Mouse (Mus musculus) megakaryocyte, embryonic 14.5 days (primary cell): ENCODE results near the gene Gchfr. TPM values are rescaled to one million over a fixed set of nuclear protein-coding genes. Genes with fewer than 3 reads are reported as not detected.

Source experiments
- H3K27me3 ChIP-seq: replicated peaks from 2 replicates; pipeline ENCODE3; 2012; ENCODE audit warnings: inconsistent platforms
- H3K36me3 ChIP-seq: replicated peaks from 2 replicates; pipeline ENCODE3; 2012; ENCODE audit warnings: low read length, inconsistent platforms, mixed read lengths
- H3K4me1 ChIP-seq: 2 replicates; pipeline ENCODE4 v1.6.1; 2012; ENCODE audit warnings: inconsistent platforms
- H3K4me3 ChIP-seq: replicated peaks from 2 replicates; pipeline ENCODE3; 2012; ENCODE audit warnings: moderate library complexity, mild to moderate bottlenecking, inconsistent platforms
- H3K9me3 ChIP-seq: 2 replicates; pipeline ENCODE4 v1.6.1; 2012; ENCODE audit warnings: inconsistent platforms
- FLI1 ChIP-seq: IDR thresholded peaks from 2 replicates; pipeline ENCODE4 v1.6.1; 2012; ENCODE audit warnings: low read length, inconsistent platforms, mixed read lengths
- GATA1 ChIP-seq: IDR thresholded peaks from 3 replicates; pipeline ENCODE4 v1.6.1; 2012; ENCODE audit warnings: mixed read lengths, low read length, inconsistent platforms, borderline replicate concordance
- polyA plus RNA-seq: library from polyadenylated mRNA; stranded (reverse); fragments of >175 nt; gene quantifications from 2 replicates; pipeline ENCODE4 v1.2.3, GENCODE M21; 2012; ENCODE audit warnings: low replicate concordance; ENCODE audit not compliant: insufficient read depth

The Gchfr gene
- polyA plus RNA-seq, 1 experiment, result 35.5 TPM

GRCm38 (mm10) chr2:119196316-119197108, 28.9 kb downstream of the Gchfr start:
- no peak overlapping the region for H3K4me3 ChIP-seq
- H3K9me3 ChIP-seq, result no peaks in the 10 kb centered on the region
- peaks cover 20% of the 10 kb centered on the region for H3K4me1 ChIP-seq
- H3K27me3 ChIP-seq, result peaks cover 6% of the 10 kb centered on the region
- H3K36me3 ChIP-seq, result no peaks in the 10 kb centered on the region
- TF ChIP-seq FLI1 (no peak), GATA1 (no peak)

- Histone ChIP-seq H3K4me1 (peaks cover 20% of the 10 kb centered on the region), H3K9me3 (no peaks in the 10 kb centered on the region), H3K36me3 (no peaks in the 10 kb centered on the region), H3K4me3 (no peak overlapping the region), H3K27me3 (peaks cover 6% of the 10 kb centered on the region)
- no peak for TF ChIP-seq FLI1
- TF ChIP-seq GATA1, result no peak
Observed at GRCm38 (mm10) chr2:119197493-119197892, 29.9 kb downstream of the Gchfr start.

DNA sequence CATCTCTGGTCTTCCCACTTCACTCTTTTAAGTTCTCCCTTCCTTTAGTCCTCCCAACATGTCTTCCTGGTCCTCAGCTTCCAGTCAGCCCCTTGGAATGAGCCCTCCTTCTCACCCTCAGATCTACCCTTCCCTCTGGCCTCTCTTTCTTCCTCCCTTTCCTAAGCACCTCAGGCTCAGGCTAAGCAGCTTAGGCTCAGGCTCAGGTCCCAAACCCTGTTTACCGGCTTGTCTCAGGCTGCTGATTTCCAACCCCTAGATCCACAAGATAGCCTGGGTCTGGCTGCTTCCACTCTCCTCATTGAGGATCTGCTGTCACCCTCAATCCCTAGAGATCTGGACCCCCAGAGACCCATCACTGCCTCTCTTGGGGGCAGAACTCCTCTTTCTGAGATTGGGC, 30.5 kb downstream of the Gchfr start:
- Histone ChIP-seq H3K4me1 (peaks cover 20% of the 10 kb centered on the region), H3K4me3 (no peak overlapping the region), H3K27me3 (peaks cover 6% of the 10 kb centered on the region), H3K9me3 (no peaks in the 10 kb centered on the region), H3K36me3 (no peaks in the 10 kb centered on the region)
- no peak for TF ChIP-seq GATA1
- no peak for TF ChIP-seq FLI1

DNA sequence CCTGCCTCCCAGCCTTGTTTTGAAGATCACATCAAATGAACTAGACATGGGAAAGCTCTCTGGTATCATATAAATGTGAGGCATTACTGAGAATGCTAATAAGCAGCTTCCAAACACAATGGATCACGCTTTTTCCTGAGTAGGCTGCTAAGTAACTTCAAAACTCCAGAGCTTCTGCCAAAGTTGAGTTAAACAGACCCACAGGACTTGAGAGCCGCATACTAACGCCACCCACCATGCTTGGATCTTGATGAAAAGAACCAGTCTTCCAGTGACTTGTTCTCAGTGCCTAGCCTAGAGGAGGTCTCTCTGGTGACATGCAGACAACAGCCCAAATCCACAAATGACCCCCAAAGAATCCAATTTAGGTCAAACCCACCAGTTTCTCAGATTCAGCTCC, 31.4 kb downstream of the Gchfr start:
- H3K36me3 ChIP-seq, result no peaks in the 10 kb centered on the region
- peaks cover 6% of the 10 kb centered on the region for H3K27me3 ChIP-seq
- no peak overlapping the region for H3K4me3 ChIP-seq
- H3K4me1 ChIP-seq, result peaks cover 23% of the 10 kb centered on the region
- no peaks in the 10 kb centered on the region for H3K9me3 ChIP-seq
- no peak for TF ChIP-seq FLI1
- TF ChIP-seq GATA1, result no peak

GRCm38 (mm10) chr2:119202914-119203453, 35.4 kb downstream of the Gchfr start:
- no peaks in the 10 kb centered on the region for H3K9me3 ChIP-seq
- peaks cover 4% of the 10 kb centered on the region for H3K27me3 ChIP-seq

DNA sequence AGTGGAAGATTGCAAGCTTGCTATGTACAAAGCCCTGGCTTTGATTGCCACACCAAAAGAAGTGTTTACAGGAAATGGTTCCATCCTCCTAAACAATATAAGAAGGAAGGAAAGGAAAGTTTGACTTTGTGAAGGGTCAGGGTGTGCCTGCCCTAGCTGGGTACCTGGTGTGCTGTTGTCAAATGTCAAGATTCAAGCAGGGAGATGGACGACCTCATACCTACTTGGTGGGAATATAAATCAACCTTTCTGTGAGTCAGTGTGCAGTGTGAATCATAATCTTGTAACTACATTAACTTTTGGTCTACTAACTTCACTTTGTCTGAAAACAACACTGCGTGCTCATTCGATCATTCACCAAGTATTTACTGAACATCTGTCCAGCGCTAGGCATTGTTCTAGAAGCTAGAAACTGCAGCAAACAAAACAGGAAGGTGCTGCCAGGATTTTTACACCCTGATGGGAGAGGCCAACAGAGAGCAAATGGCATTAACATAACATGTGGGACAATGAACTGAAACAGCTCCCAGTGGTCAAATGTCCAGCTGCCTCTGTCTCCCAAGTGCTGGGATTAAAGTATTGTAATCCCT, 36.4 kb downstream of the Gchfr start:
- TF ChIP-seq FLI1 (no peak), GATA1 (no peak)
- Histone ChIP-seq H3K36me3 (no peaks in the 10 kb centered on the region), H3K9me3 (no peaks in the 10 kb centered on the region), H3K27me3 (peaks cover 2% of the 10 kb centered on the region), H3K4me1 (peaks cover 18% of the 10 kb centered on the region), H3K4me3 (no peak overlapping the region)

More at GRCm38 (mm10) chr2:119202914-119203453, 35.4 kb downstream of the Gchfr start:
- no peak for TF ChIP-seq FLI1
- TF ChIP-seq GATA1, result no peak
- H3K4me1 ChIP-seq, result peaks cover 19% of the 10 kb centered on the region
- H3K4me3 ChIP-seq, result no peak overlapping the region
- no peaks in the 10 kb centered on the region for H3K36me3 ChIP-seq

DNA sequence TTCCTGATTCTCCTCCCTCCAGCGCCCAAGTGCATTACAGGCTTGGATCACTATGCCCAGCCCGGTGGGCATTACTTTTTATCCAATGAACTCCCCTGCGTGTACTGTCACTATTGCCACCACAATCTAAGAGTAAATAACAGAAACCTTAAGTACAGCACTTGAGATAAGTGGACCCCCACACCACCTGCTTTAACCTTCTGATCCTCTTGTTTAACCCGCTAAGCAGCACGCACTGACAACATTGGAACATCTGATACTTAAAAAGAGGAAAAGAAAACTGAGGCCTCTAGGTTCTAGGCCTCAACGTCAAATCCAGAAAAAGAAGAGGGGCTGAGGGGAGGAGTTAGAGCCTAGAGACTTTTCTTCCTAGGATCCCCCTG, 40.4 kb downstream of the Gchfr start:
- peak overlapping the region; percentile 99 for H3K4me3 ChIP-seq
- peaks cover 28% of the 10 kb centered on the region for H3K36me3 ChIP-seq
- H3K27me3 ChIP-seq, result no peaks in the 10 kb centered on the region
- TF ChIP-seq GATA1, result no peak
- TF ChIP-seq FLI1, result no peak
- H3K4me1 ChIP-seq, result peaks cover 33% of the 10 kb centered on the region
- no peaks in the 10 kb centered on the region for H3K9me3 ChIP-seq

DNA sequence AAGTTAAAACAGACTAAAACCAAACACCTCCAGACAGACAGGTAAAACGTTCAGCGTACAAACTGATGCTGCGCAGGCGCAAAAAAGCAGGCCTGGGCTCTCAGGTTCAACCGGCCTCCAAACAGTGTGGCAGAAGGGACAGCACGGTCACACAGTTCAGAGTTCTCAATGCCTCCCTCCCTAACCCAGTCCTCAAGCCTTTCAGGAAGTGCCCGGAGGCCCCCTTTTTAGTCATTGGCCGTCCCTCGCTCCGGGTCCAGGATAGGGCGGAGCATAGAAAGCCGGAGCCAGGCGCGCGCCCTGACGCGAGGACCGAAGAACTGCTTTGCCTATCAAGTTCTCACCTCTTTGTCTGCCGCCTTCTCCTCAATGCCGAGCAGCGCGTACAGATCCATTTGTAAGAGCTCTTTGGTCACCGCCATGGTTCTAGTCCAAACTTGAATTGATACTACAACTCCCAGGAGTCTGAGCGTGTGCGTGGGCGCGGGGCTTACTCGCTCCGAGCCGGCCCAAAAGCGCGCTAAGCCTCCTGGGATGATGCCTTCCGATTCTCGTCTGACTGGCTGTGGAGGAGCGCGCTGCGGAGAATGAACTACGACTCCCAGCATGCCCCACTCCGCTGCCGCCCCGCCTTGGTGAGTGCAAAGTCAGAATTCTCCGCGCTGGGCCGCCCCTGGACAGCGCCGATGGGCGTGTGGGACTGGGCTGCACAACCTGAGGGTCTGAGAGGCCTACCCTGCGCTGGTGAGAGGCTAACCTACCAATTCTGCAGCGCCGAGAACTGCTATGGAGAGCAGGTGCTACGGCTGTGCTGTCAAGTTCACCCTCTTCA, 41.0 kb downstream of the Gchfr start, which contains the start of the genes Zfyve19 and Dnajc17:
Zfyve19 (plus strand) TSS at position 274 of the 832 bp plus-strand sequence.
Dnajc17 (minus strand) TSS at position 452 of the 832 bp plus-strand sequence.
- peak within 1 kb of the TSS; percentile 99 for H3K4me3 ChIP-seq
- H3K4me1 ChIP-seq, result peaks cover 33% of the 10 kb centered on the region
- no peaks in the 10 kb centered on the region for H3K27me3 ChIP-seq
- no peaks in the 10 kb centered on the region for H3K9me3 ChIP-seq
- H3K36me3 ChIP-seq, result peaks cover 34% of the 10 kb centered on the region
- no peak for TF ChIP-seq FLI1
- TF ChIP-seq GATA1, result no peak

GRCm38 (mm10) chr2:119209176-119209507, 41.6 kb downstream of the Gchfr start:
- peaks cover 39% of the 10 kb centered on the region for H3K36me3 ChIP-seq
- H3K4me3 ChIP-seq, result peak overlapping the region; percentile 99
- no peaks in the 10 kb centered on the region for H3K9me3 ChIP-seq
- H3K4me1 ChIP-seq, result peaks cover 27% of the 10 kb centered on the region
- no peaks in the 10 kb centered on the region for H3K27me3 ChIP-seq
- no peak for TF ChIP-seq FLI1
- TF ChIP-seq GATA1, result no peak

Other genes starting within 250 kb of the Gchfr start
- gene Chst14, start 241.3 kb upstream of the Gchfr start, polyA plus RNA-seq, result 0.81 and 2.1 TPM in 2 replicates
- 11.1 and 12.4 TPM in 2 replicates for gene Ccdc32, start 138.4 kb upstream of the Gchfr start, polyA plus RNA-seq
- 0.67 and 1.8 TPM in 2 replicates for gene Rpusd2, start 133.0 kb upstream of the Gchfr start, polyA plus RNA-seq
- gene Knl1, start 120.7 kb upstream of the Gchfr start, polyA plus RNA-seq, result 0.47 and 1.4 TPM in 2 replicates
- 6.1 and 6.4 TPM in 2 replicates for gene Rad51, start 55.0 kb upstream of the Gchfr start, polyA plus RNA-seq
- gene Rmdn3, start 10.7 kb upstream of the Gchfr start, polyA plus RNA-seq, result 4.6 and 12.9 TPM in 2 replicates
- gene Gm14137, start 6.7 kb downstream of the Gchfr start, polyA plus RNA-seq, result not detected in 2 replicates
- gene Zfyve19, start 40.8 kb downstream of the Gchfr start, polyA plus RNA-seq, result 2.9 and 19.5 TPM in 2 replicates
- 2.4 and 23.7 TPM in 2 replicates for gene Dnajc17, start 41.0 kb downstream of the Gchfr start, polyA plus RNA-seq
- not detected in 2 replicates for gene Ppp1r14d, start 62.1 kb downstream of the Gchfr start, polyA plus RNA-seq
- not detected in 2 replicates for gene Spint1, start 69.6 kb downstream of the Gchfr start, polyA plus RNA-seq
- gene Rhov, start 103.5 kb downstream of the Gchfr start, polyA plus RNA-seq, result 1.9 TPM in 1 of 2 replicates, not detected in the other
- gene Vps18, start 121.0 kb downstream of the Gchfr start, polyA plus RNA-seq, result 8.8 and 11.1 TPM in 2 replicates
- gene Dll4, start 158.0 kb downstream of the Gchfr start, polyA plus RNA-seq, result not detected in 2 replicates
- 33.0 and 93.9 TPM in 2 replicates for gene Chac1, start 183.5 kb downstream of the Gchfr start, polyA plus RNA-seq